Mouse (Mus musculus): ENCODE data around the gene Mpp5.

DNA sequence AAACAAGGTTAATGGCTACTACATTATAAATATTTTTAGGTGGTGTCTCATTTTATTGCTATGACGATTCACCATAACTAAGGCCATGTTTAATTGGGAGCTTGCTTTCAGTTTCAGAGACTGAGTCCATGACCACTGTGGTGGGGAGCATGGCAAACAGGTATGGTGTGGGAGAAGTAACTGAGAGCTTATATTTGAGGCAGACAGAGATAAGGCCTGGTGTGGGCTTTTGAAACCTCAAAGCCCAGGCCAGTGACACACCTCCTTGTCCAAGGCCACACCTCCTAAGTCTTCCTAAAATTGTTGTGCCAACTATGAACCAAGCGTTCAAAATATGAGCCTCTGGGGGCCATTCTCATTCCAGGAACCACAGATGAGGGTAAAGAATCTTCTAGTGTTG, 85.8 kb downstream of the Mpp5 start:
- TF ChIP-seq CTCF (IDR thresholded peaks at IDR 0.05; ENCODE audit: borderline replicate concordance, insufficient read depth, low read length): no peak
- no peak for TF ChIP-seq POLR2A (IDR thresholded peaks at IDR 0.05; ENCODE audit: low read depth, low read length)
